Mouse (Mus musculus) induced T-regulatory cell, adult 2 months (primary cell): ENCODE results near the gene Apoe.

ENCODE experiments used
- DNase-seq: peaks from one replicate; pipeline ENCODE4 v3.0.0-alpha.2; 2012; ENCODE audit warnings: low read depth

Gene Apoe

DNA sequence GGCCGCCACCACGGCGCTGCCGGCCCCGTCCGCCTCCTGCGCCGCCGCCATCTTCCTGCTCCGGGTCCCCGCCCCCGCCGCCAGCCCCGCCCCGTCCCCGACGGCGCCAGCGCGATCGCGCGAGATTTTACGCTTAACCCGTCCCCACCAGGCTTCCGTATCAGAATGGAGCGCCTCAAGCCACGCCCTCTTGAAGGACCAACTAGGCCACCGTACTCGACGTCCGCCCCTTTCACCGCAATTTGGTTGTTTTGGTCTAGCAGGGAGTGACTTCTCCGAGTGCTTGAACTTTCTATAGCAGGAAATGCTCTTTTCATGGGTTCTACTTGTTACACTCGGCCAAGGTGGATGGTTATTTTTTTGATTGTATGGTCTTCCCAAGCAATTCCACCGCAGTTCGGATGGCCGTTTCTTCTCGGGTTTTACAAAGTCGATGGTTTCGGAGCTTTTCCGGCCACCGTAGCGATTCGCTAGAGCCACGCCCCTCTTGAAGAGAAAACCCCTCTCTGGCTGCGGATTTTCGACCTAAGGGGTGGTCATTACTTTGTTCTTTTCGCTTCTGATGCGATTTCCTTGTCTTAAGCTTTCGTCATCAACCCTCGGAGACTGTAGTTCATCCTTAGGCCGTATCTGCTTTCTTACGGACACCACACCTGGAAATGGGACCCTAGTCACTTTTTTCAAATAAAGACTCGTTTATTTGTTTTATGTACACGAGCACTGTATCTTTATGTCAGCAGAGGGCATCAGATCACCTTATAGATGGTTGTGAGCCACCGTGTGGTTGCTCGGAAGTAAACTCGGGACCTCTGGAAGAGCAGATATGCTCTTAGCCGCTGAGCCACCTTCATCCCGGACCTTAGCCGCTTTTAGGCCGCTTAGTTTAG lies 33.8 kb downstream of the Apoe start, which contains the start of gene Clptm1:
TSS of gene Clptm1 (minus strand) at position 79 of the 887 bp plus-strand sequence.
- DNase-seq, result peak; percentile 99

DNA sequence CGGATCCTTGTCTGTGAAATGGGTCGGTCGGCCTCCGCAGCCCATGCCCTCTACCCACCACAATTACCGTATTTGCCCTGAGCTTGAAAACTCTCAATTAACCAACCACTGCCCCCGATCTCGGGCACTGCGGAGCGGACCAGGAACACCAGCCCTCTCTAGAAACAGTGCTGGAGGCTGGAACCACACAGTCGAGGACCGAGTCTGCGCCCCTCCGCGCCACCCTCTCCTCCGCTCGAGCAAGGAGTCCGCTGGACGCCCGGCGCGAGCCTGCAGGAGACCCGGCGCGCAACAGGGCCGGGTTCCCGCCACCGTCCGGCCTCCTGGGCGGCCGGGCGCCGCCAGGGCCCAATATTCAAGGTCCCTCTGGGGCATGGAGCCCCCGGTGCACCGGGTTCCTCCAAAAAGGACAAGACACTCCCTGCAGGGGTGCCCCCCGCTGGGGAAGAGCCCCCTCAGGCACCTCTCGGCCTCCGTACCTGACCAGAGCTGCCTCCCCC lies 34.5 kb downstream of the Apoe start:
- no peak for DNase-seq

DNA sequence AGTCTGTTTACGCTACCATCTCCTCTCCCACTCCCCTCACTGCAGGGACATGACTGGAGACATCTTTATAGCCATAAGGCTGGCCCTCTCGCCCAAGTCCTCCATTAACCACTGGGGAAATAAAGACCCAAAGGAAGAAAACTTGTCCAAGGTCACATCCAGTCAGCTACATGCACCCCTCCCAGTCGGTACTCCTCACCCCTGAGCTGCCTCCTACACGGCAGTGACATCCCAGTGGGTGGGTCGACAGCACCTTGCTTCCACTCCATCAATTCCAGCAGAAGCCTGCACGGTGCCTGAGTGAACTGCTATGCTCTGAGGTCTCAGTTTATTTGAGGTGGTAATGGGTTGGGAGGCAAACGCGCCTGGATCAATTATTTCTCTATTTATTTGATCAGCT lies 35.0 kb downstream of the Apoe start:
- peak; percentile 29 for DNase-seq

DNA sequence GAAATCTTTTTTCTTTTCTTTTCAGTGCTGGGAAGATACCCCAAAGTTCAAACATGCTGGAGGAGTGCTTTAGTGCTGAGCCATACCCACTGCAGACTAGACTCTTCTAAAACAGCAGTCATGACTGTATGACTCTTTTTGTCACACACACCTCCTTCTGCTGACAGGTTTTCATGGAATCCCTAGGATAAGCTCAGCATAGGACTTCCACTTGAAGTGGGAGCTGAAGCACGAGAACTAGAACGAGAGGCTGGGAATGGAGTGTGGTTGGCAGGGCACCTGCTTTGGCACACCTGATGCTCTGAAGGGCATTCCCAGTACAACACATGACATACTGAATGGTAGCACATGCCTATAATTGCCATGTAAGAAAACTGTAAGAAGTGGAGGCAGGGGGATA lies 46.4 kb downstream of the Apoe start:
- DNase-seq, result no peak

DNA sequence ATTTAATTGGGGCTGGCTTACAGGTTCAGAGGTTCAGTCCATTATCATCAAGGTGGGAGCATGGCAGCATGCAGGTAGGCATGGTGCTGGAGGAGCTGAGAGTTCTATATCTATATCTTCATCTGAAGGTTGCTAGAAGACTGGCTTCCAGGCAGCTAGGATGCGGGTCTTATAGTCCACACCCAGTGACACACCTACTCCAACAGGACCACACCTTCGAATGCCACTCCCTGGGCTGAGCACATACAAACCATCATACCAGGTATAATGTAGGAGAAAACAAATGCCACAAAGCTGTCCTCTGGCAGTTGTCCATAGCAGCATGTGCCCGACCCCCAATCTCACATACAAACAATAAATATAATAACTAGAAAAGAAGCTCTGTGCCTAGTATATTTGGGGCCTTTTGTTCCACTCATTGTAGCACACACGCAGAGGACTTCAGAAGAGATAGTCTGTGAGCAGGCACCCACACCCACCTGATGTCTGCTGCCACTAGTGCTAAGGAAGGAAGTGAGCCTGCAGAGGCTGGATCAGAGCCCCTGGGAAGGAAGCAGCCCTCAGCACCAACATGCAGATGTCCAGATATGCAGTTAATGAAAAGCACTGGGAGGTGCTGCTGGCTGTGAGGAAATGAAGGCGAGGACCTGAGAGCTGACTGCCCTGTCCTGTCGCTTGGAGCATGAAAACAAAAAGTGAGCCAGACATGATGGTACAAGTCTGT lies 47.8 kb downstream of the Apoe start:
- DNase-seq, result no peak
